Mouse (Mus musculus) embryonic facial prominence, embryonic 10.5 days (tissue): ENCODE measurements around the gene Slc7a7. TPM values are rescaled to one million over a fixed set of nuclear protein-coding genes. Genes with fewer than 3 reads are reported as not detected.

Source experiments
- DNase-seq: peaks from one replicate; pipeline ENCODE4 v3.0.0-alpha.2; 2017; ENCODE audit warnings: low spot score
- H3K27ac ChIP-seq: fragments of 300-500 bp; sonication (generic); replicated peaks from 2 replicates; pipeline ENCODE4 v1.5.1; 2016; ENCODE audit warnings: mild to moderate bottlenecking
- H3K27me3 ChIP-seq: fragments of 300-500 bp; sonication (generic); replicated peaks from 2 replicates; pipeline ENCODE4 v1.6.1; 2016; ENCODE audit warnings: low read depth, mild to moderate bottlenecking; ENCODE audit not compliant: poor library complexity, severe bottlenecking
- H3K36me3 ChIP-seq: fragments of 300-500 bp; sonication (generic); replicated peaks from 2 replicates; pipeline ENCODE4 v1.6.1; 2016; ENCODE audit warnings: mild to moderate bottlenecking, moderate library complexity
- H3K4me1 ChIP-seq: fragments of 300-500 bp; sonication (generic); 2 replicates; pipeline ENCODE4 v1.6.1; 2016
- H3K4me3 ChIP-seq: fragments of 300-500 bp; sonication (generic); 2 replicates; pipeline ENCODE4 v1.5.1; 2016; ENCODE audit warnings: mild to moderate bottlenecking, moderate library complexity
- H3K9me3 ChIP-seq: fragments of 300-500 bp; sonication (generic); 2 replicates; pipeline ENCODE4 v1.6.1; 2016; ENCODE audit warnings: mild to moderate bottlenecking
- WGBS: fragments of 180-500 bp; shearing (Covaris S2); methylation state at CpG from one replicate; pipeline ENCODE4 v1.1.7; 2016; 5-methylcytosine and 5-hydroxymethylcytosine counted together
- polyA plus RNA-seq: library from polyadenylated mRNA; unstranded; fragments of >200 nt; fragmentation: Nextera tagmentation; extraction: Ambion mirVana; gene quantifications from 2 replicates; pipeline ENCODE4 v1.2.1, GENCODE M21; 2016

Slc7a7 gene
- polyA plus RNA-seq, 1 experiment from 2014 or later = 3.6 TPM

DNA sequence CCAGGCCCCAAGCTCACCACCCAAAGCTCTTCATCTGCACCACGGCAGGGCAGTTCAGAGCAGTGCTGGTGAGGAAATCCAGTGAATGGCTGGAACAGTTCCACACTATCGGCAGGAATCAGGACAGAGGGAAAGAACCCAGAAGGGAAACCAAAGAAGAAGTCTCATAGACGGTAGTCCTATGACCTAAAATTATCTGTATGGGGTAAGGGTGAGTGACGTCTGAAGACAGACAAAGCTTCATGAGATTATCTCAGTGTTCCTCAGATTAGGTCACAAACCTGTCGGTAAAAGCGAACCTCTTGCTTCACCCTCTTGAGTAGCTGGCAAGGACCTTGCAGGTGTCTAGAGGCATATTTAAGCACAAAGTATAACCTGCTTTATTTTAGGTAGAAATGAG is 40.4 kb downstream of the Slc7a7 start:
- Histone ChIP-seq H3K27me3 (no peaks in the 10 kb centered on the region), H3K27ac (no peak overlapping the region), H3K9me3 (no peaks in the 10 kb centered on the region), H3K4me1 (peaks cover 4% of the 10 kb centered on the region; the same call in 1 of the 2 replicates), H3K4me3 (no peak overlapping the region), H3K36me3 (no peaks in the 10 kb centered on the region)
- 90% methylated on average over 6 of the region's 6 CpGs for WGBS
- DNase-seq = no peak

DNA sequence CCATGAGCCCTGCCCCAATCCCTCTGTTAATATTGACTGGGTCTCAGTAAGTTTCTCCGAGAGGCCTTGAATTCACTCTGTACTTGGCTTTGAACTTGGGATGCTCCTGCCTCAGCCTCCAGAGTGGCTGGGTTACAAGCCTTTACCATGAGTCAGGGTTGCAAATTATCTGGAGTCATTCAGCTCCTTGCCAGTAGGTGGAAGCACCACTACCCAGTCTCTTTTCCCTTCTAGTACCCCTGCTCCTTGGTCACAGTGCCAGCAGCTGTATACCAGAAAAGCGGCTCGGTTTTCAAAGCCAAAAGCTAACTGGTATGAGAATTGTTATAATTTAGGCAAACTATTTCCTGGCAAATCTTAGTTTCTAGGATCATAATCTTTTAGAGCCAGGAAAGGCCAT is 41.7 kb downstream of the Slc7a7 start:
- H3K27me3 ChIP-seq = no peaks in the 10 kb centered on the region
- H3K36me3 ChIP-seq = peaks cover 9% of the 10 kb centered on the region
- no peak for DNase-seq
- no peak overlapping the region for H3K27ac ChIP-seq
- no peak overlapping the region for H3K4me3 ChIP-seq
- H3K4me1 ChIP-seq = peaks cover 4% of the 10 kb centered on the region; the same call in 1 of the 2 replicates
- WGBS = 76% methylated on average over 3 of the region's 3 CpGs
- peaks cover 4% of the 10 kb centered on the region; the same call in 1 of the 2 replicates for H3K9me3 ChIP-seq

- no peak for DNase-seq
- 94% methylated on average over 9 of the region's 9 CpGs for WGBS
- no peaks in the 10 kb centered on the region for H3K4me1 ChIP-seq
- H3K4me3 ChIP-seq = no peak overlapping the region
- H3K27me3 ChIP-seq = no peaks in the 10 kb centered on the region
- H3K27ac ChIP-seq = no peak overlapping the region
- peaks cover 4% of the 10 kb centered on the region; the same call in 1 of the 2 replicates for H3K9me3 ChIP-seq
- peaks cover 39% of the 10 kb centered on the region for H3K36me3 ChIP-seq
Observed at GRCm38 (mm10) chr14:54372923-54373322, 44.7 kb downstream of the Slc7a7 start.

GRCm38 (mm10) chr14:54371460-54371859 is 46.1 kb downstream of the Slc7a7 start:
- no peak overlapping the region for H3K4me3 ChIP-seq
- no peaks in the 10 kb centered on the region for H3K4me1 ChIP-seq
- peaks cover 53% of the 10 kb centered on the region for H3K36me3 ChIP-seq
- H3K9me3 ChIP-seq = peaks cover 4% of the 10 kb centered on the region; the same call in 1 of the 2 replicates
- no peak for DNase-seq
- H3K27me3 ChIP-seq = no peaks in the 10 kb centered on the region
- 97% methylated on average over 10 of the region's 10 CpGs for WGBS
- H3K27ac ChIP-seq = no peak overlapping the region

DNA sequence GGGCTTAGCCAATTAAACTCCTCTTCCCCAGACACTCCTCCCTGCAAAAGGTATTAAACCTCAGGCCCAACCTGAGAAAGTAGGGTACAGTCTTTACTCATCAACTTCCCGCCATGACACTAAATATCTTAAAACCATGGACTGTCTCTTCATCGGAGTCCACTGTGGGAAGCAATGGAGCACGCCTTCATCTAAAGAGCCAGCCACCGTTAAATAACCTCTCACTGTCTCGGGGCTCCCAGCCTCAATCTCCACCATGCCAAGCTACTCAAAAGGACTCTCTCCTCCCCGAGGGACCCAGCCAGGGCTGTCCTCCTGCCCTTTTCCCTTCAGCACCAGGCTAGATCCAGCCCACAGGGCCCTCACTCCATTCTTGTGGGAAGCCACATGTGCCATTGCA is 47.0 kb downstream of the Slc7a7 start:
- 93% methylated on average over 6 of the region's 6 CpGs for WGBS
- Histone ChIP-seq H3K27ac (no peak overlapping the region), H3K4me1 (no peaks in the 10 kb centered on the region), H3K36me3 (peaks cover 60% of the 10 kb centered on the region), H3K4me3 (no peak overlapping the region), H3K27me3 (no peaks in the 10 kb centered on the region), H3K9me3 (peaks cover 4% of the 10 kb centered on the region; the same call in 1 of the 2 replicates)
- no peak for DNase-seq

- DNase-seq = no peak
- 98% methylated on average over 3 of the region's 3 CpGs for WGBS
- peaks cover 72% of the 10 kb centered on the region for H3K36me3 ChIP-seq
- H3K9me3 ChIP-seq = peaks cover 4% of the 10 kb centered on the region; the same call in 1 of the 2 replicates
- H3K4me3 ChIP-seq = no peak overlapping the region
- H3K27me3 ChIP-seq = no peaks in the 10 kb centered on the region
- H3K27ac ChIP-seq = no peak overlapping the region
- no peaks in the 10 kb centered on the region for H3K4me1 ChIP-seq
Observed at GRCm38 (mm10) chr14:54369372-54369771, 48.2 kb downstream of the Slc7a7 start.

DNA sequence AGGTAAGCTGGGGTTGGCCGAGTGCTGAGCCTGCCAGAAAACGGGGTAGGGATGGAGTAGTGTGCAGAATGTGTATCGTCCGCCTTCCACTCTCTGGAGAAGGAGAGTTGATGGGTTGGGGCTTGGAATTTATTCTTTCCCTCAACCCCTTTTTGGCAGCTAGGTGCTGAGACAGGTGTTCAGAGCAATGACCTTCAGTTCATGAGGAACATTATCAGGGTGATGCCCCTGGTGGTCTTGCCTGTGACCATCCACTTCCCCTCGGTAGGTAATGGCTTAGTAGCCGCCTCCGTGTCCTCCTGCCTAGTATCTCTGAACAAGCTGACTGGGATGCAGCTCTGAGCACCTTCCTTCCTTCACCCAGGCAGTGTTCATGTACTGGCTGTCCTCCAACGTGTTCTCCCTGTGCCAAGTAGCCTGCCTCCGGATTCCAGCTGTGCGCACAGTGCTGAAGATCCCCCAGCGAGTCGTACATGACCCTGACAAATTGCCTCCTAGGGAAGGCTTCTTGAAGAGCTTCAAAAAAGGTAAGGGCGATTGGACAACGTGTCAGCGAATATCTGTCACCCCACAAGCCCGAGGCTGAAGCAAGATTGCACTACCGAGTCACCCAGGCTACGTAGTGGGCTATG is 50.0 kb downstream of the Slc7a7 start:
- no peaks in the 10 kb centered on the region; the same call in 1 of the 2 replicates for H3K4me1 ChIP-seq
- peaks cover 91% of the 10 kb centered on the region for H3K36me3 ChIP-seq
- DNase-seq = no peak
- H3K9me3 ChIP-seq = peaks cover 4% of the 10 kb centered on the region; the same call in 1 of the 2 replicates
- no peaks in the 10 kb centered on the region for H3K27me3 ChIP-seq
- H3K4me3 ChIP-seq = no peak overlapping the region
- no peak overlapping the region for H3K27ac ChIP-seq
- 94% methylated on average over 18 of the region's 18 CpGs for WGBS

DNA sequence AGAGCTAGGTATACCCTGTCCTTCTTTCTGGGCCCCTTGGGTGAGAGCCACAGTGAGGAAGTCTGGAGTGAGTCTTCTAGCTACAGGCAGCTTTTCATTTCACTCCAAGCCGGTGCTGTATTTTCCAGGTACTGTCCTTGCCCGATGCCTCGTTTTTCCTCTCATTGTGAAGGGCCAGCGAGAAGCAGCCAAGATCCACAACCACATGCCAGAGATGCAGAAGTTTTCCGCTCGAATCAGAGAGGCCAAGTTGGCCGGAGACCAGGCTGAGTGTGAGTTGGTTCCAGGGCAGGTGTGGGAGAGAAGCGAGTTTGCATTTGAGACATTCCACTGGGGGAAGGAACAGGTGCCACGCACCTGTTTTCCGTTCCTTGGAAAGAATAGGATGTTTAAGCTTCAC is 51.0 kb downstream of the Slc7a7 start:
- DNase-seq = no peak
- Histone ChIP-seq H3K4me3 (no peak overlapping the region), H3K9me3 (peaks cover 4% of the 10 kb centered on the region; the same call in 1 of the 2 replicates), H3K27me3 (no peaks in the 10 kb centered on the region), H3K36me3 (peaks cover 89% of the 10 kb centered on the region), H3K4me1 (peaks cover 7% of the 10 kb centered on the region), H3K27ac (no peak overlapping the region)
- 94% methylated on average over 10 of the region's 10 CpGs for WGBS

- 93% methylated on average over 5 of the region's 5 CpGs for WGBS
- DNase-seq = no peak
Observed at GRCm38 (mm10) chr14:54365026-54365645, 52.4 kb downstream of the Slc7a7 start.

DNA sequence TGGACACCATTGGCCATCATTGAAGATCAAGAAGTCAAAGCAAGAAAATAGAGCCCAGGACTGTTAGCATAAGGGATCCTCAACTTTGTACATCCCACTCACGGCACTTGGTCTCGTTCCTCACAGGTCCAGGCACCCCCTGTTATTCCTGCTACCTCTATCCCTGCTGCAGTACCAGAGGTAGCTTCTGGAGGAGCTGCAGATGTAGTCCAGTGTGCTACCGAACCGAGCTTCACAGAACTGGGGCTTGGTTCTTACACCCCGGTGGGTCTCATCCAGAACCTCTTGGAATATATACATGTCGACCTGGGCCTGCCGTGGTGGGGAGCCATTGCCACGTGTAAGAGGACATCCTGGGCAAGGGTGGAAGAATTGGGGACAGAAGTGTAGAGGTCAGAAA is 54.4 kb downstream of the Slc7a7 start:
- Histone ChIP-seq H3K4me3 (no peak overlapping the region), H3K27ac (no peak overlapping the region), H3K9me3 (no peaks in the 10 kb centered on the region), H3K27me3 (no peaks in the 10 kb centered on the region), H3K4me1 (peaks cover 9% of the 10 kb centered on the region), H3K36me3 (peaks cover 57% of the 10 kb centered on the region)
- no peak for DNase-seq
- WGBS = 93% methylated on average over 8 of the region's 8 CpGs

More at GRCm38 (mm10) chr14:54365026-54365645, 52.4 kb downstream of the Slc7a7 start:
- Histone ChIP-seq H3K9me3 (no peaks in the 10 kb centered on the region), H3K4me1 (peaks cover 9% of the 10 kb centered on the region), H3K4me3 (no peak overlapping the region), H3K27me3 (no peaks in the 10 kb centered on the region), H3K36me3 (peaks cover 77% of the 10 kb centered on the region), H3K27ac (no peak overlapping the region)

- Histone ChIP-seq H3K4me3 (peak within 1 kb of the TSS; percentile 88), H3K36me3 (peaks cover 35% of the 10 kb centered on the region), H3K4me1 (peaks cover 9% of the 10 kb centered on the region), H3K9me3 (no peaks in the 10 kb centered on the region), H3K27me3 (no peaks in the 10 kb centered on the region), H3K27ac (peak within 1 kb of the TSS; percentile 97)
- under 1% methylated on average over 48 of the region's 48 CpGs for WGBS
- DNase-seq = peak; percentile 96
Observed at GRCm38 (mm10) chr14:54360577-54361340, 56.8 kb downstream of the Slc7a7 start, which contains the start of gene Oxa1l. Gene Oxa1l (plus strand): TSS chr14:54360834.

DNA sequence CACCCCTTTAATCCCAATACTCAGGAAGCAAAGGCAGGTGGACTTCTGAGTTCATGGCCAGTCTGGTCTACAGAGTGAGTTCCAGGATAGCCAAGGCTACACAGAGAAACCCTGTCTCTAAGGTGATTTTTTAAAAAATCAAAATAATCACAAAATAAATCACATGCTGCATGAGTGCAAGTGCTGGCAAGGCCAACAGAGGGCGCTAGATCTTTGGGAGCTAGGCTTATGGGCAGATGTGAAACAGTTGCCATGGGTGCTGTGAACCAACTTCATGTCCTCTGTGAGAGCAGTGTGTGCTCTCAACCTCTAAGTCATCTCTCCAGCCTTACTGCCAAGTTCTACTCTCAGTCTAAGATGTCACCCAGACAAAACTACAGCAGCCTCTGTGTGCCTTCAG is 63.2 kb downstream of the Slc7a7 start:
- no peaks in the 10 kb centered on the region for H3K36me3 ChIP-seq
- 36% methylated on average over 1 of the region's 1 CpGs for WGBS
- no peaks in the 10 kb centered on the region for H3K27me3 ChIP-seq
- H3K4me1 ChIP-seq = no peaks in the 10 kb centered on the region
- no peak overlapping the region for H3K4me3 ChIP-seq
- peaks cover 5% of the 10 kb centered on the region for H3K9me3 ChIP-seq
- no peak overlapping the region for H3K27ac ChIP-seq
- DNase-seq = no peak
